Mouse (Mus musculus) brain, embryonic 18.5 days (tissue): ENCODE measurements around the gene Ttc23.
A peak's percentile ranks its signal among the peaks of the same experiment; 100 is the strongest.

Source experiments
- DNase-seq: peaks from one replicate; pipeline ENCODE4 v3.0.0-alpha.2; 2012; ENCODE audit warnings: low read depth, low spot score

Ttc23 gene

DNA sequence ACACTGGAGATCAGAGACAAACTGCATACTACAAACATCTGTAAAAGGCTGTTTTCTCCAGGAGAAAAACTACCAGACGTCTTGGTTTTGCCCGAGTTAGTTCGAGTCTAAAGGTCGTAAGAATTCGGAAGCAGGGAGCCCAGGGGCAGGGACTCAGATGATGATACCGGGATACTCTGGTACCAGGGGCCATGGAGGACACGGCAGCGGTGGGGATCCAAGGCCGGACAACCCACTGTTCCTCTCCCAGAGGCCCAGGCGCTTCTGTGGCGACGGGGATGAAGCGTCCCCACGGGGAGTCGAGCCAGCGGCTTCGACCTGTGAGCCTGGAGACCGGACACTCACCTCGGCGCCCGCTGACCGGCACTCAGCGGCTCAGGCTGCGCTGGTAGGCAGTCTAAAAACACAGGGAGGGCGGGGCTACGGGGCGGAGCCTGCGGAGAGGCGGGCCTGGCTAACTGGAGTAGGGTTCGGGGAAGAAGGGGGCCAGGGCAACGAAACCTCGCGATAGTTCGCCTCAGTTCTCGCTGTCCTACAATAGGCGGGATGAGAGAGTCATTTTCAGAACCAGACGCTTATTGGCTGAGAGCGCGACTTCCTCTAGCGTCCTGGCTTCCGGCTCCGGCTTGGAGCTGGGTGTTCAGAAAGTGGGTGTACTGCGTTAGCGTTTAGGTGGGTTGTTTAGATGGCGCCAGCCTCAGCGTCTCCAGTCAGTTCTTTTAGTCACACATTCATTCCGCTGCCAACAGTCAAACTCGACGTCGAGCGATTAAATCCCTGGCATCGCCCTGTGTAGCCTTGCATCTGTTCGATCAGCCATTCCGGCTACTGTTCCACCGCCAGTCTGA, 2.2 kb upstream of the Ttc23 start, which contains the start of gene Lrrc28:
Gene Lrrc28 (minus strand): TSS at position 436 of the 848 bp plus-strand sequence.
- DNase-seq, result peak; percentile 99

DNA sequence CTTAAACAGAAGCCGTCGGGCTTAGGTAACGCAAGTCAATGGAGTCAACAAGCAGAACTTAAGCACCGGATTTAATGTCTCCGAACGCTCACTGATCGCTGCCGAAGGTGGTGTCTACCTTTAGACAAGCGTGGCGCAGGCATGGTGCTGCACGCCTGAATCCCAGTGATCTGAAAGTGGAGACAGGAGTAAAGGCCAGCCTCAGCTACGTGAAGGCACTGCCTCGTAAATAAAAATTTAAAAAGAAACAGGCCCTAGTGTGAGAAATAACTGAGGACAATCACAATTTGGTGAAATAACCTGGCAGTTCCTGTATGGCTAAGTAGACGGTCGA, 1.6 kb upstream of the Ttc23 start:
- no peak for DNase-seq

DNA sequence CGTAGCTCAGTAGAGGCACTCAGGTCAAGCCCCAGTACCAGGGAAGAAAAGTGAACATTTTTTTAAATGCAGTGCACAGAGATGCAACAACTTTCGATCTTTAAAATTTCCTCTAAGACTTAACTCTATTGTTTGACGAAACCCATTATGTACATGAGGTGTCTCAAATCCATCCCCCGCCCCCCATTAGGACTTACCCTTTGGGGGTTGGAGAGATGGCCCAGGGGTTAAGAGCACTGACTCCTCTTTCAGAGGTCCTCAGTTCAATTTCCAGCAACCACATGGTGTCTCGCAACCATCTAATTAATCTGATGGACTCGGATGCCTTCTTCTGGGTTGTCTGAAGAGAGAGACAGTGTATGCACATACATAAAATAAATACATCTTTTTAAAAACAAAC, 1.1 kb upstream of the Ttc23 start:
- no peak for DNase-seq

- no peak for DNase-seq
Observed at GRCm38 (mm10) chr7:67648376-67648775, 1.2 kb downstream of the Ttc23 start.

- no peak for DNase-seq
Observed at GRCm38 (mm10) chr7:67652211-67652610, 5.0 kb downstream of the Ttc23 start.

GRCm38 (mm10) chr7:67654668-67655067, 7.5 kb downstream of the Ttc23 start:
- DNase-seq, result no peak

- DNase-seq, result no peak
Observed at GRCm38 (mm10) chr7:67655186-67655585, 8.0 kb downstream of the Ttc23 start.

GRCm38 (mm10) chr7:67658110-67658509, 10.9 kb downstream of the Ttc23 start:
- no peak for DNase-seq

GRCm38 (mm10) chr7:67662424-67662823, 15.2 kb downstream of the Ttc23 start:
- no peak for DNase-seq

DNA sequence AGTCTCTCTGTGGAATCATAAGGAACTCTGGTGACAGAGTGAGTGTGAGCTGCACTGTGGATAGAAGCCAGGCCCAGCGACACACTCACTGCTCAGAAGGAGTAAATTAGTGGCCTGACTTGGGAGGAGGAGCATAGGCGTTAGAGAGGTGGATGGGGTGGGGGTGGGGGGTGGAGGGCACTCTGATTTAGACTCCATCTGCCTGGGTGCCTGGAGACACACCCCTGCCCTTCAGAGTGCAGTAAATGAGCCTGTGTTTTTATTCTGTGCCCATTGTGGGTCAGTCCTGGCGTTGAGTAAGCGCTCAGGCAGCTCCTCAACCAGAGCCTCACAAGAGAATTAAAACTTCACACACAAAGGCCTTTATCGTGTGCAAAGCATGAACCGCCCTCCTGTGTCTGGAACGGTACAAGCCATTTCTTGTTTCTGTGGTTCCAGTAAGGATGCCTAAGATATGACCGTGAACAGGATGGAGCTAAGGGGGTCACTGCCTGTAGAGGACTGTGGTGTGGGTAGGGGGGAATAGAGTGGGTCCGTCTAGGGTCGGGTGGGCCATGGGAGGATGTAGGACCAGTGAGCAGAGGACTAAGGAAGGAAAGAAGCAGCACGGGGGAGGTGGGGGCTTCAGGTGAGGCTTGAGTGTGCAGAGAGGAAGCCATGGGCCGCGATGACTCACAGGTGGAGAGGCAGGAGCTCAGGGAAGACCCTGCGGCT, 16.9 kb downstream of the Ttc23 start:
- no peak for DNase-seq

- DNase-seq, result no peak
Observed at GRCm38 (mm10) chr7:67670965-67671364, 23.8 kb downstream of the Ttc23 start.

GRCm38 (mm10) chr7:67672650-67673049, 25.4 kb downstream of the Ttc23 start:
- peak; percentile 60 for DNase-seq

DNA sequence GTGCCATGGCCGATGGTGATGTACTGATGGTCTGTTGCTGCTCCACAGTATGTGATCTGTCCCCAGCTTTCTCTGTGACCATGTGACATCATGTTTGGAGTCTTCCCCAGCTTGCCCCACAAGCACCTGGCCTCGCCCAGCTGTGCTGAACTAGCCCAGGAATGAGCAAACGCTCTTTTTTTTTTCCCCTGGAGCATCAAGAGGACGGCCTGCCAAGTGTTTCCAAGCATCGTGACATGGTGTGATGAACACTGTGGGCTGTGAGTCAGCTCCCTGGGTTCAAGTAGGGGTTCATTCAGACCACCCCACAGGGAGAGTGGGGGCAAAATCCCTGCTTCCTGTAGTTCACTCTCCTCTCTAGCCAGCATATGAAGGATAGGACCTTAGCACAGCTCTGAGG, 26.4 kb downstream of the Ttc23 start:
- no peak for DNase-seq

DNA sequence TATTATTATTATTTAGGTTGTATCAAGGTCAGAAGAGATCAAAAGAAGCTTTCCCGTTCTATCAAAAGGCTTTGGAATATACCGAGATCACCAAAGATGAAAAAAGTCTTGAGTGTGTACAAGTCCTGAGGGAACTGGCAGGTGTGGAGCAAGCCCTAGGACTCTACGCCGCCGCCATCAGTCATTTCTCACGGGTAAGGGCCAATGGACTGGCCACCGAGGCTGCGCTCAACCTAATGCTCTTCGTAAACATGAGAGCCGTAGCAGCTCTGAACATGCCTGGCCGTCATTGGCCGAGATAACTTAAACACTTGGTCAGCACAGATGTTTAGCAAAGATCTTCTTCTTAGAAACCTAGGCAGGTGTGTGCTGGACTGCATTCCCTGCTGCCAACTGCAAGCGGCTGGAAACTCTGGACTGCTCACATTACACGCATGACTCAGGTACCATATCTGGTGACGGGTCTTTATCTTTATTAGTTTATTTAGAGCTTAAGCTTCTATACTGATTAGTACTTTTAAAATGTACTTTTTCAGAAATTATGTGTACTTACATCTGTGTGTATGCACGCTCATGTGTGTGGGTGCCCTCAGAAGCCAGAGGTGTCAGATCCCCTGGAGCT, 31.8 kb downstream of the Ttc23 start:
- DNase-seq, result no peak

DNA sequence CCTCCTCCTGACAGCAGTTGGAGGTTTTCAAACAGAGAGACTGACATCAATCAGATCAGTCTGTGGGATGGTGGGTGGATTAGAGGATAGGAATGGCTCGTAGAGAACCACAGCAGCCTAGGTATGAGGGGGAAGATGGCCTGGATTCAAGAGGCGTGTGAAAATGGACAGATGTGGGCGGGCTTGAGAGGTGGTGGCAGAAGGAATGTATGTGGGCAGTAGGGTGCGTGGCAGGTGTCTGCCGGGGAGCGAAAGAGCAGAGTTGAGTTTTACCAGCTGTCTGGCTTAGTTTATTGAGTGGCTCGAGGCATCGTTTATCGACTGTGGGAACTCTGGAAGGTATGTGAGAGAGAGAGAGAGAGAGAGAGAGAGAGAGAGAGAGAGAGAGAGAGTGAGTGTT, 33.9 kb downstream of the Ttc23 start:
- DNase-seq, result no peak

GRCm38 (mm10) chr7:67683006-67683405, 35.8 kb downstream of the Ttc23 start:
- no peak for DNase-seq

GRCm38 (mm10) chr7:67686545-67686944, 39.3 kb downstream of the Ttc23 start:
- DNase-seq, result no peak

GRCm38 (mm10) chr7:67688281-67688680, 41.1 kb downstream of the Ttc23 start:
- DNase-seq, result no peak

GRCm38 (mm10) chr7:67689793-67690192, 42.6 kb downstream of the Ttc23 start:
- DNase-seq, result no peak

DNA sequence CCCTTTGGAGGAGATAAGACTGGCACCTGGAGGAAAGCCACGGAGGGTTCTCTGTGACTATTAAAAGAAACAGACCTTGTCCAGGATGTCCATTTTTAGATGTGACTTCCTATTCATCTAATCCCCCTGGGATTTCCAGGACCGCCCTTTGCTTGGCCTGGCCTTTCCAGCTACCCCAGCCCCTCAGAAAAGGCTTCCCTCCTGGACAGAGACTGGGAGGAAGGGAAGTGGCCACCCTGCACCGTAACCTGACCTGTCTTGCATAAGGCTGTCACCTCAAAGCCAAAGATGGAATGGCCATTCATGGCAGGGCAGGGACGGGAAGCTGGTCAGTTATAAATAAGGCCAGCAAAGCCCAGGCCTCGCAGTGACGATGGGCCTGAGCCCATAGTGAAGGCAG, 43.8 kb downstream of the Ttc23 start:
- DNase-seq, result no peak

DNA sequence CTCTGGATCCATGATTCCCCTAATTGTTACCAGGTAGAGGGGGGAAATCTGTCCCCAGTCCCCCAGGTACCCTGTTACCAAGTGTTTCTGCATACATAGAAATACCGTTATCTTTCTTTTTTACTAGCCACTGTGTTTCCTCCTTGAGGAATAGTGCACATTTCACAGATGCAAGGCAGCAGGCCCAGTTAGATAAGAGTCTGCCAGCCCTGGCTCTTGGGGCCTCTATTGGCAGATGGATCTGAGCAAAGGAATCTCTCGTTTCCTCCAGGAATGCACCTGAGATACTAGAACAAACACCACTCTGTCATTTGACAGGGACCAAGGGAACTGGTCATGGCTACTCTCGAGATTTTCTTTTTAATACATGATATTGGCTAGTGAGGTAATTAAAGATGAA, 44.9 kb downstream of the Ttc23 start:
- DNase-seq, result no peak

GRCm38 (mm10) chr7:67692791-67693538, 45.8 kb downstream of the Ttc23 start:
- DNase-seq, result no peak
